Mouse (Mus musculus) retina, adult 2 months (tissue): ENCODE results near the gene Adad1.

Experiments
- DNase-seq: peaks from one replicate; pipeline ENCODE4 v3.0.0-alpha.2; 2012; ENCODE audit warnings: low read depth, low spot score

Gene Adad1

DNA sequence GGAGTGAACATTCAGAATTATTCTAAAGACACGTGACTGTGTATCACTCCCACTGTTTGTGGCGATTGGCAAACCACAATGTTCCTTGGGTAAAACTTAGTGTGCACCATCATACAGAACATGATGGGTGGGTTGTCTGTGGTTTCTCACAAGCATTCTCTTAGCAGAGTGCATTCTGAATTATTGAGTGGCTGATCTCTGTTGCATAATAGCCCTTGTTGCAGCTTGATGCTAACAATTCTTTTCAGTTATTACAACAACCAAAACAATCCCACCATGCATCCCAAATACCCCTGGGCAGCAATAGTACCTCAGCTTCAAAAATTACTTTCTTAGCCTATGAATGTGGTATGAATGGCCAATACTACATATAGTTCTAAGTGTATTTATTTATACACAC, 106.0 kb downstream of the Adad1 start:
- DNase-seq: no peak
